ENCODE assay signal across 8 mouse cellular contexts in the genomic region with DNA sequence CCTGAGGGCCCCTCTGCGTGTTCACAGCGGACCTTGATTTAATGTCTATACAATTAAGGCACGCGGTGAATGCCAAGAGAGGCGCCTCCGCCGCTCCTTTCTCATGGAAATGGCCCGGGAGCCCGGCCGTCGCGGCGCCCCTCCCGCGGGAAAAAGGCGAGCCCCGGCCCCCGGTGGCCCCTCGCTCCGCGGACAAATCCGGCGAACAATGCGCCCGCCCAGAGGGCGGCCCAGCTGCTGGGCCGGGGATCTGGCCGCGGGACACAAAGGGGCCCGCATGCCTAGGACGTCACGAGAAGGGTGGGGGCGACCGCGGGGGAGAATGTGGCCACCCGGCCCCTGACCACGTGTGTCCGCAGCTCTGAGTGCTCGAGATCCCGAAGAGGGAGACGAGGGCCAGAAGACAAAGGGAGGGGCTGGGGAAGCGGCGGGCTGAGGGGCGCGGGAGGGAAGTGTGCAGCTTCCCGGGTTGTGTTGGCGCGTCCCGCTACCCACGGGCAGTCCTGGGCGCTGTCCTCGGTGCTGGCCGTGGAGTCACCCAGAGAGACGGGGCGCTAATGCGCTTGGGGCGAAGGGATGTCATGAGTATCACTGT. TPM values are rescaled to one million over a fixed set of nuclear protein-coding genes. Genes with fewer than 3 reads are reported as not detected.
DNase-seq lines count a peak whose midpoint lies in the region; ATAC-seq and TF ChIP-seq lines count a peak whose summit lies in the region.

No protein-coding gene starts in this region.

- TF ChIP-seq CTCF in kidney, adult 2 months (conservative IDR thresholded peaks at IDR 0.05; ENCODE audit: insufficient read depth, insufficient read length, low read depth, low read length), result no peak
- TF ChIP-seq CTCF in kidney, postnatal 0 days (IDR thresholded peaks at IDR 0.05; ENCODE audit: low read depth), result no peak

- no peak for TF ChIP-seq POLR2A in kidney, adult 2 months (IDR thresholded peaks at IDR 0.05; ENCODE audit: low read depth, low read length)

- H3K4me2 ChIP-seq in heart, embryonic 11.5 days, result peak overlapping the region; percentile 86
- H3K4me2 ChIP-seq in kidney, postnatal 0 days (ENCODE audit: low read length), result peak overlapping the region; percentile 71
- H3K4me2 ChIP-seq in liver, embryonic 12.5 days, result peak overlapping the region; percentile 60
- peak overlapping the region; percentile 67 for H3K4me2 ChIP-seq in neural tube, embryonic 12.5 days (replicated peaks)

- DNase-seq in kidney, adult 2 months, result peak; percentile 26
- no peak for DNase-seq in kidney, adult 11 months
- peak; percentile 84 for DNase-seq in cerebellum, adult 9-10 months
- peak; percentile 67 for DNase-seq in kidney, postnatal 0 days (ENCODE audit: low spot score)
- no peak for DNase-seq in MN1 (ENCODE audit: low spot score)

- H3K9ac ChIP-seq in heart, embryonic 11.5 days (ENCODE audit: low read depth, low read length), result no peak overlapping the region
- no peak overlapping the region for H3K9ac ChIP-seq in kidney, postnatal 0 days (ENCODE audit: low read depth, low read length)
- no peak overlapping the region for H3K9ac ChIP-seq in liver, embryonic 12.5 days
- H3K9ac ChIP-seq in neural tube, embryonic 12.5 days, result peak overlapping the region; percentile 99

- H3K27me3 ChIP-seq in kidney, adult 2 months (replicated peaks; ENCODE audit: control insufficient read depth, insufficient read depth, low read length), result peaks cover 6% of the 10 kb centered on the region
- H3K27me3 ChIP-seq in heart, embryonic 11.5 days (ENCODE audit: control insufficient read depth, insufficient read depth, low read length), result peaks cover 89% of the 10 kb centered on the region
- peaks cover 65% of the 10 kb centered on the region for H3K27me3 ChIP-seq in kidney, postnatal 0 days (ENCODE audit: insufficient read depth, low read length)
- H3K27me3 ChIP-seq in liver, embryonic 12.5 days (replicated peaks), result peaks cover 99% of the 10 kb centered on the region
- peaks cover 29% of the 10 kb centered on the region for H3K27me3 ChIP-seq in neural tube, embryonic 12.5 days (replicated peaks)

- H3K36me3 ChIP-seq in kidney, adult 2 months (ENCODE audit: control insufficient read depth, insufficient read depth, low read length), result no peaks in the 10 kb centered on the region
- H3K36me3 ChIP-seq in heart, embryonic 11.5 days (ENCODE audit: control insufficient read depth, insufficient read depth, low read length), result no peaks in the 10 kb centered on the region
- H3K36me3 ChIP-seq in kidney, postnatal 0 days (ENCODE audit: insufficient read depth, low read length), result no peaks in the 10 kb centered on the region
- H3K36me3 ChIP-seq in liver, embryonic 12.5 days, result no peaks in the 10 kb centered on the region
- peaks cover 8% of the 10 kb centered on the region; the same call in 1 of the 2 replicates for H3K36me3 ChIP-seq in neural tube, embryonic 12.5 days

- H3K4me3 ChIP-seq in kidney, adult 2 months (ENCODE audit: insufficient read depth, low read depth, low read length), result peak overlapping the region; percentile 6; the same call in 1 of the 2 replicates
- peak overlapping the region; percentile 53 for H3K4me3 ChIP-seq in heart, embryonic 11.5 days (ENCODE audit: low read depth, low read length)
- H3K4me3 ChIP-seq in kidney, postnatal 0 days (replicated peaks; ENCODE audit: low read depth, low read length), result peak overlapping the region; percentile 42
- peak overlapping the region; percentile 39 for H3K4me3 ChIP-seq in liver, embryonic 12.5 days
- peak overlapping the region; percentile 84 for H3K4me3 ChIP-seq in neural tube, embryonic 12.5 days

- H3K4me1 ChIP-seq in kidney, adult 2 months (ENCODE audit: control insufficient read depth, insufficient read depth, low read length), result no peaks in the 10 kb centered on the region
- H3K4me1 ChIP-seq in heart, embryonic 11.5 days (ENCODE audit: control insufficient read depth, insufficient read depth, low read length), result peaks cover 14% of the 10 kb centered on the region
- peaks cover 24% of the 10 kb centered on the region for H3K4me1 ChIP-seq in kidney, postnatal 0 days (replicated peaks; ENCODE audit: insufficient read depth, low read length)
- H3K4me1 ChIP-seq in liver, embryonic 12.5 days, result peaks cover 19% of the 10 kb centered on the region
- H3K4me1 ChIP-seq in neural tube, embryonic 12.5 days, result peaks cover 65% of the 10 kb centered on the region

- no peak overlapping the region for H3K27ac ChIP-seq in kidney, adult 2 months (ENCODE audit: insufficient read depth, low read depth, low read length)
- H3K27ac ChIP-seq in heart, embryonic 11.5 days (ENCODE audit: low read depth, low read length), result no peak overlapping the region
- no peak overlapping the region for H3K27ac ChIP-seq in kidney, postnatal 0 days
- no peak overlapping the region for H3K27ac ChIP-seq in liver, embryonic 12.5 days
- H3K27ac ChIP-seq in neural tube, embryonic 12.5 days, result peak overlapping the region; percentile 99

- H3K9me3 ChIP-seq in heart, embryonic 11.5 days (replicated peaks; ENCODE audit: control insufficient read depth, low read length), result no peaks in the 10 kb centered on the region
- no peaks in the 10 kb centered on the region for H3K9me3 ChIP-seq in kidney, postnatal 0 days (replicated peaks; ENCODE audit: low read length)
- H3K9me3 ChIP-seq in liver, embryonic 12.5 days (replicated peaks), result no peaks in the 10 kb centered on the region
- no peaks in the 10 kb centered on the region for H3K9me3 ChIP-seq in neural tube, embryonic 12.5 days

- 2% methylated on average over 57 of the region's 57 CpGs for WGBS in kidney, adult 2 months
- under 1% methylated on average over 47 of the region's 57 CpGs for WGBS in heart, embryonic 11.5 days (ENCODE audit: insufficient replicate concordance)
- WGBS in kidney, postnatal 0 days, result under 1% methylated on average over 56 of the region's 57 CpGs
- WGBS in liver, embryonic 12.5 days (ENCODE audit: insufficient replicate concordance), result 2% methylated on average over 57 of the region's 57 CpGs
- WGBS in neural tube, embryonic 12.5 days, result under 1% methylated on average over 57 of the region's 57 CpGs

- ATAC-seq in heart, embryonic 11.5 days (replicated peaks; ENCODE audit: insufficient number of reproducible peaks, low FRiP score, low TSS enrichment), result no peak
- ATAC-seq in kidney, postnatal 0 days (replicated peaks; ENCODE audit: low FRiP score, low read depth), result no peak
- peak; percentile 10; the same call in 1 of the 2 replicates for ATAC-seq in liver, embryonic 12.5 days
- peak; percentile 45 for ATAC-seq in neural tube, embryonic 12.5 days (ENCODE audit: low FRiP score, low read depth)

RNA-seq across cellular contexts. Expression of a gene that starts 26.6 kb away (rescaled TPM):
- 33.9 and 34.8 TPM in 2 replicates for polyA plus RNA-seq in kidney, adult 2 months (2012; rRNA removed)
- polyA plus RNA-seq in heart, embryonic 11.5 days (2014; fragmentation: Nextera tagmentation; extraction: Ambion mirVana), result 39.8 and 43.6 TPM in 2 replicates
- 50.0 and 55.5 TPM in 2 replicates for polyA plus RNA-seq in kidney, postnatal 0 days (2015; fragmentation: Nextera tagmentation; extraction: Ambion mirVana)
- polyA plus RNA-seq in liver, embryonic 12.5 days (2016; fragmentation: Nextera tagmentation; extraction: Ambion mirVana), result 42.3 and 42.6 TPM in 2 replicates
- 62.4 and 64.7 TPM in 2 replicates for polyA plus RNA-seq in neural tube, embryonic 12.5 days (2016; fragmentation: Nextera tagmentation; extraction: Ambion mirVana)

RNA-seq across cellular contexts. Expression of a gene that starts 34.7 kb away (rescaled TPM):
- polyA plus RNA-seq in kidney, adult 2 months (2012; rRNA removed), result not detected in 2 replicates
- 0.13 TPM in 1 of 2 replicates, not detected in the other for polyA plus RNA-seq in heart, embryonic 11.5 days (2014; fragmentation: Nextera tagmentation; extraction: Ambion mirVana)
- not detected in 2 replicates for polyA plus RNA-seq in kidney, postnatal 0 days (2015; fragmentation: Nextera tagmentation; extraction: Ambion mirVana)
- polyA plus RNA-seq in liver, embryonic 12.5 days (2016; fragmentation: Nextera tagmentation; extraction: Ambion mirVana), result not detected in 2 replicates
- 0.27 and 0.34 TPM in 2 replicates for polyA plus RNA-seq in neural tube, embryonic 12.5 days (2016; fragmentation: Nextera tagmentation; extraction: Ambion mirVana)

Comparison
In these comparisons a context has a peak if more than half of its experiments do, and no peak if none do; other contexts are left out.
1. DNase-seq: peak in kidney, adult 2 months (single experiment), cerebellum, adult 9-10 months (single experiment) and kidney, postnatal 0 days (single experiment); none in kidney, adult 11 months (single experiment) and MN1 (single experiment).
2. H3K4me3 ChIP-seq: peak in every context shown above with its lines; median percentile 84 in neural tube, embryonic 12.5 days; 53 in heart, embryonic 11.5 days; 42 in kidney, postnatal 0 days; 39 in liver, embryonic 12.5 days; 6 in kidney, adult 2 months.
3. ATAC-seq: peak in liver, embryonic 12.5 days (single experiment) and neural tube, embryonic 12.5 days (single experiment); none in heart, embryonic 11.5 days (single experiment) and kidney, postnatal 0 days (single experiment).
4. Peak in every context shown above with its lines, with median percentiles within 50 percentile points of each other: H3K4me2 ChIP-seq.